ENCODE assay signal across 10 mouse cellular contexts in the genomic region with DNA sequence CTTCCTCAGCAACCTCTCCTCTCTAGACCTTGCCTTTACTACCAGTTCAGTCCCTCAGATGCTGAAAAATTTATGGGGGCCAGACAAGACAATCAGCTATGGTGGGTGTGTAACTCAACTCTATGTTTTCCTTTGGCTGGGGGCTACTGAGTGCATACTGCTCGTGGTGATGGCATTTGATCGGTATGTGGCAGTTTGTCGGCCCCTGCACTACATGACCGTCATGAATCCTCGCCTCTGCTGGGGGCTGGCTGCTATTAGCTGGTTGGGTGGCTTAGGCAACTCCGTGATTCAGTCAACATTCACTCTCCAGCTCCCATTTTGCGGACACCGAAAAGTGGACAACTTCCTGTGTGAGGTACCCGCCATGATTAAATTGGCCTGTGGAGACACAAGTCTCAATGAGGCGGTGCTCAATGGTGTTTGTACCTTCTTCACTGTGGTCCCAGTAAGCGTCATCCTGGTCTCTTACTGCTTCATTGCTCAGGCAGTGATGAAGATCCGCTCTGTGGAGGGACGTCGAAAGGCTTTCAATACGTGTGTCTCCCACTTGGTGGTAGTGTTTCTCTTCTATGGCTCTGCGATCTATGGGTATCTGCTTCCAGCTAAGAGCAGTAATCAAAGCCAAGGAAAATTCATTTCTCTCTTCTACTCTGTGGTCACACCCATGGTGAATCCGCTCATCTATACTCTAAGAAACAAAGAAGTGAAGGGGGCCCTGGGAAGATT. TPM values are rescaled to one million over a fixed set of nuclear protein-coding genes. Genes with fewer than 3 reads are reported as not detected.
A peak's percentile ranks its signal among the peaks of the same experiment; 100 is the strongest.
DNase-seq lines count a peak whose midpoint lies in the region; ATAC-seq lines count a peak whose summit lies in the region.
"Had no signal": no experiment of that assay in that cellular context is flagged by ENCODE, and none has a peak within 500 bp of the region (broad histone marks: within the 10 kb centered on the region; RNA-seq: fewer than 3 reads in every experiment).

No protein-coding gene starts in this region.

- H3K27me3 ChIP-seq in forebrain, embryonic 14.5 days (replicated peaks; ENCODE audit: control insufficient read depth, insufficient read depth, low read length), result no peaks in the 10 kb centered on the region
- H3K27me3 ChIP-seq in forebrain, embryonic 10.5 days (ENCODE audit: poor library complexity, severe bottlenecking), result no peaks in the 10 kb centered on the region
- H3K27me3 ChIP-seq in midbrain, embryonic 15.5 days (replicated peaks), result no peaks in the 10 kb centered on the region
- H3K27me3 ChIP-seq: Patski had no signal

- no peaks in the 10 kb centered on the region for H3K36me3 ChIP-seq in forebrain, embryonic 14.5 days (ENCODE audit: control insufficient read depth, insufficient read depth, low read length)
- H3K36me3 ChIP-seq in forebrain, embryonic 10.5 days (replicated peaks), result no peaks in the 10 kb centered on the region
- no peaks in the 10 kb centered on the region for H3K36me3 ChIP-seq in midbrain, embryonic 15.5 days (replicated peaks)

- H3K9ac ChIP-seq in forebrain, embryonic 14.5 days (ENCODE audit: low read length), result no peak overlapping the region
- H3K9ac ChIP-seq in midbrain, embryonic 15.5 days, result no peak overlapping the region

- no peaks in the 10 kb centered on the region for H3K4me1 ChIP-seq in forebrain, embryonic 14.5 days (ENCODE audit: control insufficient read depth, insufficient read depth, low read length)
- H3K4me1 ChIP-seq in forebrain, embryonic 10.5 days, result peaks cover 4% of the 10 kb centered on the region; the same call in 1 of the 2 replicates
- H3K4me1 ChIP-seq in midbrain, embryonic 15.5 days, result no peaks in the 10 kb centered on the region

- H3K27ac ChIP-seq in forebrain, embryonic 14.5 days (ENCODE audit: low read depth, low read length), result no peak overlapping the region
- H3K27ac ChIP-seq in forebrain, embryonic 10.5 days, result no peak overlapping the region
- no peak overlapping the region for H3K27ac ChIP-seq in midbrain, embryonic 15.5 days

- no peaks in the 10 kb centered on the region for H3K9me3 ChIP-seq in forebrain, embryonic 14.5 days (replicated peaks; ENCODE audit: control insufficient read depth, low read length)
- H3K9me3 ChIP-seq in forebrain, embryonic 10.5 days, result no peaks in the 10 kb centered on the region
- no peaks in the 10 kb centered on the region for H3K9me3 ChIP-seq in midbrain, embryonic 15.5 days

- ATAC-seq in forebrain, embryonic 14.5 days, result no peak
- ATAC-seq in midbrain, embryonic 15.5 days (replicated peaks), result no peak
- ATAC-seq: Patski had no signal

- 66% methylated on average over 17 of the region's 17 CpGs for WGBS in forebrain, embryonic 14.5 days
- WGBS in forebrain, embryonic 10.5 days, result 67% methylated on average over 17 of the region's 17 CpGs
- 68% methylated on average over 17 of the region's 17 CpGs for WGBS in midbrain, embryonic 15.5 days

- no peak overlapping the region for H3K4me2 ChIP-seq in forebrain, embryonic 14.5 days (ENCODE audit: low read length)
- H3K4me2 ChIP-seq in midbrain, embryonic 15.5 days, result no peak overlapping the region

- intact Hi-C loops in gastrocnemius, postnatal 14 days (cut with DNase I; ENCODE audit: low total_unique reads), result no loop called here

- DNase-seq in forebrain, embryonic 14.5 days (ENCODE audit: low spot score), result peak; percentile 38
- no peak for DNase-seq in forebrain, embryonic 10.5 days (ENCODE audit: extremely low spot score, low spot score)
- DNase-seq in 3T3-L1 (ENCODE audit: low read depth, low spot score), result peak; percentile 26
- DNase-seq in brain, adult 2 months (ENCODE audit: low read depth, low spot score), result peak; percentile 44
- peak; percentile 51 for DNase-seq in kidney, postnatal 10 days
- DNase-seq in gastrocnemius, postnatal 14 days, result no peak
- DNase-seq in frontal cortex, postnatal 36 days (ENCODE audit: low spot score in 2 of 2), result no peak

- no peak overlapping the region for H3K4me3 ChIP-seq in forebrain, embryonic 14.5 days (ENCODE audit: low read depth, low read length)
- H3K4me3 ChIP-seq in forebrain, embryonic 10.5 days, result no peak overlapping the region
- no peak overlapping the region for H3K4me3 ChIP-seq in midbrain, embryonic 15.5 days

RNA-seq across cellular contexts. Expression of gene Zfp174, which starts 7.7 kb away (rescaled TPM):
- 1.7 TPM in 2 replicates for polyA plus RNA-seq in forebrain, embryonic 14.5 days (2014; fragmentation: Nextera tagmentation; extraction: Ambion mirVana)
- 0.93 and 1.1 TPM in 2 replicates for polyA plus RNA-seq in forebrain, embryonic 10.5 days (2016; fragmentation: Nextera tagmentation; extraction: Ambion mirVana)
- 1 to 10 TPM; 1.2 to 1.3 TPM for total RNA-seq in gastrocnemius, postnatal 14 days (2021)
- polyA plus RNA-seq in midbrain, embryonic 15.5 days (2015; fragmentation: Nextera tagmentation; extraction: Ambion mirVana), result 3.0 and 3.6 TPM in 2 replicates

RNA-seq across cellular contexts. Expression of gene Olfr15, which starts 8.6 kb away (rescaled TPM):
- not detected in 2 replicates for polyA plus RNA-seq in forebrain, embryonic 14.5 days (2014; fragmentation: Nextera tagmentation; extraction: Ambion mirVana)
- not detected in 2 replicates for polyA plus RNA-seq in forebrain, embryonic 10.5 days (2016; fragmentation: Nextera tagmentation; extraction: Ambion mirVana)
- total RNA-seq in gastrocnemius, postnatal 14 days (2021), result not detected
- not detected in 2 replicates for polyA plus RNA-seq in midbrain, embryonic 15.5 days (2015; fragmentation: Nextera tagmentation; extraction: Ambion mirVana)
- polyA plus RNA-seq: heart, embryonic 14.5 days had no signal

RNA-seq across cellular contexts. Expression of gene Naa60, which starts 32.9 kb away (rescaled TPM):
- 68.4 and 83.3 TPM in 2 replicates for polyA plus RNA-seq in forebrain, embryonic 14.5 days (2014; fragmentation: Nextera tagmentation; extraction: Ambion mirVana)
- 59.3 and 62.2 TPM in 2 replicates for polyA plus RNA-seq in forebrain, embryonic 10.5 days (2016; fragmentation: Nextera tagmentation; extraction: Ambion mirVana)
- 10 to 100 TPM; 24.8 to 24.9 TPM for total RNA-seq in gastrocnemius, postnatal 14 days (2021)
- polyA plus RNA-seq in midbrain, embryonic 15.5 days (2015; fragmentation: Nextera tagmentation; extraction: Ambion mirVana), result 106 and 107 TPM in 2 replicates

RNA-seq across cellular contexts. Expression of gene Zfp597, which starts 45.0 kb away (rescaled TPM):
- polyA plus RNA-seq in forebrain, embryonic 14.5 days (2014; fragmentation: Nextera tagmentation; extraction: Ambion mirVana), result 12.6 and 14.3 TPM in 2 replicates
- 5.4 and 6.5 TPM in 2 replicates for polyA plus RNA-seq in forebrain, embryonic 10.5 days (2016; fragmentation: Nextera tagmentation; extraction: Ambion mirVana)
- 1 to 10 TPM; 5.6 to 6.8 TPM for total RNA-seq in gastrocnemius, postnatal 14 days (2021)
- 19.0 and 19.2 TPM in 2 replicates for polyA plus RNA-seq in midbrain, embryonic 15.5 days (2015; fragmentation: Nextera tagmentation; extraction: Ambion mirVana)

RNA-seq across cellular contexts. Expression of gene Gm20695, which starts 45.1 kb away (rescaled TPM):
- polyA plus RNA-seq in forebrain, embryonic 14.5 days (2014; fragmentation: Nextera tagmentation; extraction: Ambion mirVana), result 2.6 and 4.1 TPM in 2 replicates
- 2.5 and 3.9 TPM in 2 replicates for polyA plus RNA-seq in forebrain, embryonic 10.5 days (2016; fragmentation: Nextera tagmentation; extraction: Ambion mirVana)
- under 1 TPM; 0.45 to 0.58 TPM for total RNA-seq in gastrocnemius, postnatal 14 days (2021)
- 1.0 and 2.9 TPM in 2 replicates for polyA plus RNA-seq in midbrain, embryonic 15.5 days (2015; fragmentation: Nextera tagmentation; extraction: Ambion mirVana)

Comparison
In these comparisons a context has a peak if more than half of its experiments do, and no peak if none do; other contexts are left out.
1. DNase-seq: peak in forebrain, embryonic 14.5 days (single experiment), 3T3-L1 (single experiment), brain, adult 2 months (single experiment) and kidney, postnatal 10 days (single experiment); none in forebrain, embryonic 10.5 days (single experiment), gastrocnemius, postnatal 14 days (single experiment) and frontal cortex, postnatal 36 days (0 of 2).